Mouse (Mus musculus) midbrain, embryonic 15.5 days (tissue): Measurements from ENCODE around the gene Sav1. TPM values are rescaled to one million over a fixed set of nuclear protein-coding genes. Genes with fewer than 3 reads are reported as not detected.
A peak's percentile ranks its signal among the peaks of the same experiment; 100 is the strongest.

Experiments used
- ATAC-seq: fragments of 200-750 bp; cut with Nextera tagmentation; replicated peaks from 2 replicates; pipeline ENCODE4 v1.8.0; 2017; ENCODE audit warnings: moderate TSS enrichment
- H3K27ac ChIP-seq: fragments of 300-500 bp; sonication (generic); 2 replicates; pipeline ENCODE4 v1.5.1; 2015; ENCODE audit warnings: mild to moderate bottlenecking, inconsistent platforms
- H3K27me3 ChIP-seq: fragments of 300-500 bp; sonication (generic); replicated peaks from 2 replicates; pipeline ENCODE4 v1.6.1; 2015; ENCODE audit warnings: inconsistent platforms
- H3K36me3 ChIP-seq: fragments of 300-500 bp; sonication (generic); replicated peaks from 2 replicates; pipeline ENCODE4 v1.6.1; 2015; ENCODE audit warnings: inconsistent platforms
- H3K4me1 ChIP-seq: fragments of 300-500 bp; sonication (generic); 2 replicates; pipeline ENCODE4 v1.6.1; 2015; ENCODE audit warnings: inconsistent platforms
- H3K4me2 ChIP-seq: fragments of 300-500 bp; sonication (generic); 2 replicates; pipeline ENCODE4 v1.6.1; 2015; ENCODE audit warnings: inconsistent platforms, mild to moderate bottlenecking, moderate library complexity
- H3K4me3 ChIP-seq: fragments of 300-500 bp; sonication (generic); 2 replicates; pipeline ENCODE4 v1.5.1; 2015; ENCODE audit warnings: mild to moderate bottlenecking, inconsistent platforms
- H3K9ac ChIP-seq: fragments of 300-500 bp; sonication (generic); 2 replicates; pipeline ENCODE4 v1.6.1; 2015; ENCODE audit warnings: mild to moderate bottlenecking, inconsistent platforms
- H3K9me3 ChIP-seq: fragments of 300-500 bp; sonication (generic); 2 replicates; pipeline ENCODE4 v1.6.1; 2016; ENCODE audit warnings: inconsistent platforms
- WGBS: fragments of 180-500 bp; shearing (Covaris S2); methylation state at CpG from one replicate; pipeline ENCODE4 v1.1.7; 2015; ENCODE audit warnings: mixed read lengths; 5-methylcytosine and 5-hydroxymethylcytosine counted together
- polyA plus RNA-seq: library from polyadenylated mRNA; unstranded; fragments of >200 nt; fragmentation: Nextera tagmentation; extraction: Ambion mirVana; gene quantifications from 2 replicates; pipeline ENCODE4 v1.2.1, GENCODE M21; 2015

Gene Sav1
- polyA plus RNA-seq, 1 experiment from 2014 or later, result 2.5 TPM

DNA sequence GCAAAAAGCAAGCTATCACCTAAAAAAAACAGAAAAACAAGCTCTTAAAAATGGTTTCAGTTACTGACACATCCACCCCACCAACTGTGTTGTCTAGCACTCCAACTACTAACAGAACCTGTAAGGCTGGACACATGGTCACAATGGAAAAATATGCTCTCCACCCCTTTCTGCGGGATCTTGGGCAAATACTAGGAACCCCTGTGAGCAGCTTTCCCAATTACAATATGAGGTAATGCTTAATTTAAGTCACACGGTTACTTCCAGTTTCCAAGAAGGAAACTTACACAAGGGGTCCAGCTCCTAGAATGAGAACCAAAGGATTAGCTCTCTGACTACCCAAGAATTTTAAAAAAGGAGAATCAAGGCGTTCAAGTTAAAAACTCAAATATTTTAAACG lies 1.3 kb downstream of the Sav1 start:
- peak overlapping the region; percentile 22; the same call in 1 of the 2 replicates for H3K9ac ChIP-seq
- H3K36me3 ChIP-seq, result peaks cover 4% of the 10 kb centered on the region; the same call in 1 of the 2 replicates
- H3K9me3 ChIP-seq, result no peaks in the 10 kb centered on the region
- peak overlapping the region; percentile 74 for H3K4me2 ChIP-seq
- H3K4me1 ChIP-seq, result peaks cover 16% of the 10 kb centered on the region
- WGBS, result 31% methylated on average over 4 of the region's 4 CpGs
- peak overlapping the region; percentile 84 for H3K4me3 ChIP-seq
- no peaks in the 10 kb centered on the region for H3K27me3 ChIP-seq
- ATAC-seq, result no peak
- no peak overlapping the region for H3K27ac ChIP-seq

DNA sequence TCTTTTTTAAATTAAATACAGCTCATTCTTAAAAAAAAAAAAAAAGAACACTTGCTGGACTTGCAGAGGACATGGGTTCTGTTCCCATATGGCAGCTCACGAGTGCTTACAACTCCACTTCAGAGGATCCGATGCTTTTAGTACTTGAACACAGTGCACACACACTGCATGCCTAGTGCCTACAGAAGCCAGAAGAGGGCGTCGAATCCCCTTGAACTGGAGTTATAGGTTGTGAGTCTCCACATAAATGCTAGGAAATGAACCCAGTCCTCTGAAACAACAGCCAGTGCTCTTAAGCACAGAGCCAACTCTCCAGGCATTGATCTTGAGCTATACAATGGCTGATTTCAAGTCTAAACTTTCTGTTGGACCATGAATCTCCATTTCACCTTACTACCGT lies 3.9 kb downstream of the Sav1 start:
- ATAC-seq, result no peak
- WGBS, result 72% methylated on average over 5 of the region's 5 CpGs
- H3K27me3 ChIP-seq, result no peaks in the 10 kb centered on the region

DNA sequence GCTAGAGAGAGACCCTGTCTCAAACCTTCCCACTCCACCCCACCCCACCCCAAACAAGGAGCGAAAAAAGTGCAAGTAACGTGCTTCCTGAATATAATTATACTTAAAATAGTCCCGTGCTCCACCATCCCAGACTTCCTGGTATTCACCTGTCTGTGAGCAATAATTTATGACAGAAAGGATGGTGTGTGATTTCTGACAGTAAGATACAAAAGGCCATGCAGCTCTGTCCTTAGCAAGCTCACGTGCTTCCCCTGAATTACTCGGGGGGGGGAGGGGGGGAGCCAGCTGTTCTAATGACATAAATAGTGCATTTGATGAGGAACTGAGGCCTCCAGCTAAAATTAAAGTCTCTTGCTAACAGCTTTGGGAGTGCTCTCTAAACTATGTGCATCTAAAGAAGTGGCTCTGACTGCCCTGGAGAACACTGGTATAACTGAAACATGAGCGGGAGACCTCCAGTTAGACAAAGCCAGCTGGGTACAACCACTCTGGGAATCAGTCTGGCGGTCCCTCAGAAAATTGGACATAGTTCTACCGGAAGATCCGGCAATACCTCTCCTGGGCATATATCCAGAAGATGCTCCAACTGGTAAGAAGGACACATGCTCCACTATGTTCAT lies 9.3 kb downstream of the Sav1 start:
- Histone ChIP-seq H3K9me3 (no peaks in the 10 kb centered on the region), H3K27me3 (no peaks in the 10 kb centered on the region), H3K4me2 (no peak overlapping the region), H3K4me1 (peaks cover 3% of the 10 kb centered on the region; the same call in 1 of the 2 replicates), H3K36me3 (no peaks in the 10 kb centered on the region), H3K27ac (no peak overlapping the region), H3K9ac (no peak overlapping the region), H3K4me3 (no peak overlapping the region)
- 73% methylated on average over 9 of the region's 9 CpGs for WGBS
- ATAC-seq, result no peak

More for the DNA sequence above, 3.9 kb downstream of the Sav1 start:
- peaks cover 4% of the 10 kb centered on the region; the same call in 1 of the 2 replicates for H3K36me3 ChIP-seq
- H3K9me3 ChIP-seq, result no peaks in the 10 kb centered on the region
- H3K9ac ChIP-seq, result no peak overlapping the region
- no peak overlapping the region for H3K4me2 ChIP-seq
- H3K4me1 ChIP-seq, result peaks cover 15% of the 10 kb centered on the region
- no peak overlapping the region for H3K27ac ChIP-seq
- H3K4me3 ChIP-seq, result no peak overlapping the region

DNA sequence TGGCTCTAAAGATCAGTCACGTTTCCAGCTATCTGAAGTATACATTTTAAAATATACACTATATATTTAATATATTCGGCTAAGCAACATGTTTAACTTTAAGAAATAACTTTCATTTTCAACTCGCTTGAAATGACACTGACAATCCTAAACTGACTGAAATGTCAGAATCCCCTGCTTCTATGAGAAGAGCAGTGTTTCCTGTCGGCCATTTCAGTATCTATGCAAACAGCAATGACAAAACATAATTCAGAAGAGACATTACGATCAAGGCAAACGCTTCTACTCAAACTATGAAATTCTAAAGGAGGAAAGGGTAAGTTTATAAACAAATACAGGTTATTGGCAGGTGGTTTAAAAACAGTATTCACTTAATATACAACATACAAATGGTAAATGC lies 10.1 kb downstream of the Sav1 start:
- WGBS, result 89% methylated on average over 6 of the region's 6 CpGs
- no peak overlapping the region for H3K27ac ChIP-seq
- H3K4me1 ChIP-seq, result peaks cover 3% of the 10 kb centered on the region; the same call in 1 of the 2 replicates
- no peaks in the 10 kb centered on the region for H3K9me3 ChIP-seq
- H3K27me3 ChIP-seq, result no peaks in the 10 kb centered on the region
- no peak overlapping the region for H3K9ac ChIP-seq
- no peak overlapping the region for H3K4me3 ChIP-seq
- H3K4me2 ChIP-seq, result no peak overlapping the region
- no peak for ATAC-seq
- H3K36me3 ChIP-seq, result 0 out of 2 replicates have a peak, but pooled peaks cover 3% of the 10 kb centered on the region

DNA sequence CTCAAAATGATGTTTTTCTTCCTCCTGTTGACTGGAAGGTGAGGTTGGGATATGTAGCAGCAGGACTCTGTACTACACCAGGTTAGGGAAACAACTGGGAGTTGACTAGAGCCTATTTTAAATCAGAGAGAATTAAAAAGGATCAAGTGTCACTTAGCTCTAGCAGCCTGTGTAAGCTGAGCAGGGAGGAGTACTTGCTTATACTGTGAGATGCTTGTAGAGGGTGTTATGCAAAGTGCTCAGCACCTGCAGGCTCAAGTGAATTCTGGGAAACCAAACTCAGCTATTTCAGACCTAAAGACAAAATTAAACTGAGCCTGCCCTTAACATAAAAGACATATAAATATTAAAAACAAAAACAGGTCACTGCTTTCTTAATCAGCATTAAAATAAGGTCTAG lies 13.1 kb downstream of the Sav1 start:
- peaks cover 6% of the 10 kb centered on the region; the same call in 1 of the 2 replicates for H3K36me3 ChIP-seq
- H3K27ac ChIP-seq, result no peak overlapping the region
- no peaks in the 10 kb centered on the region for H3K9me3 ChIP-seq
- H3K9ac ChIP-seq, result no peak overlapping the region
- H3K4me3 ChIP-seq, result no peak overlapping the region
- H3K4me1 ChIP-seq, result peaks cover 3% of the 10 kb centered on the region; the same call in 1 of the 2 replicates
- H3K27me3 ChIP-seq, result no peaks in the 10 kb centered on the region
- no peak overlapping the region for H3K4me2 ChIP-seq
- no peak for ATAC-seq

- no peaks in the 10 kb centered on the region for H3K4me1 ChIP-seq
- H3K9me3 ChIP-seq, result no peaks in the 10 kb centered on the region
- H3K27ac ChIP-seq, result no peak overlapping the region
- no peak overlapping the region for H3K9ac ChIP-seq
- no peak for ATAC-seq
- H3K4me3 ChIP-seq, result no peak overlapping the region
- H3K36me3 ChIP-seq, result peaks cover 17% of the 10 kb centered on the region
- no peak overlapping the region for H3K4me2 ChIP-seq
- H3K27me3 ChIP-seq, result no peaks in the 10 kb centered on the region
- 71% methylated on average over 5 of the region's 5 CpGs for WGBS
These were observed 18.6 kb downstream of the Sav1 start for GRCm38 (mm10) chr12:69968154-69968553.

DNA sequence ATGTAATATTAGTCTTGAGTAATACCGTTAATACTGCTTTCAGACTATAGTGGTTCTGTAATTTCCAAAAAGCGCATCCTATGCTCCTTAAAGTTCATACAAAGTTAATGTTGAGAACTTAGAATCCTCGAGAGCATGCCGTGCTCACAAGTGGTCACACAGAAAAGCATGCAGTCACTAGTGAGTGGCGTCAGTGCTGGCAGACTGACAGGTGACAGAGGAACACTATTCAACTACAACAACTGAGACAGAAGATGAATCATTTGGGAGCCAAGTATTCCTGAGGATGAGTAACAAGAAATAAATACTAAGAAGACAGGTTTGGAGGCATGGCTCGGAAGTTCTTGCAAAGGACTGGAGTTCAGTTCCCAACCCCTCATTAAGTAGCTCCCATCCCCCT lies 19.7 kb downstream of the Sav1 start:
- Histone ChIP-seq H3K9ac (no peak overlapping the region), H3K27ac (no peak overlapping the region), H3K9me3 (no peaks in the 10 kb centered on the region), H3K4me1 (no peaks in the 10 kb centered on the region), H3K4me2 (no peak overlapping the region), H3K4me3 (no peak overlapping the region), H3K36me3 (peaks cover 23% of the 10 kb centered on the region), H3K27me3 (no peaks in the 10 kb centered on the region)
- 91% methylated on average over 6 of the region's 6 CpGs for WGBS
- ATAC-seq, result no peak

GRCm38 (mm10) chr12:69966071-69966470 lies 20.7 kb downstream of the Sav1 start:
- H3K4me1 ChIP-seq, result no peaks in the 10 kb centered on the region
- H3K9me3 ChIP-seq, result no peaks in the 10 kb centered on the region
- no peak for ATAC-seq
- 91% methylated on average over 5 of the region's 5 CpGs for WGBS
- H3K27me3 ChIP-seq, result no peaks in the 10 kb centered on the region
- peaks cover 30% of the 10 kb centered on the region for H3K36me3 ChIP-seq
- H3K27ac ChIP-seq, result no peak overlapping the region
- no peak overlapping the region for H3K4me2 ChIP-seq
- no peak overlapping the region for H3K9ac ChIP-seq
- H3K4me3 ChIP-seq, result no peak overlapping the region

DNA sequence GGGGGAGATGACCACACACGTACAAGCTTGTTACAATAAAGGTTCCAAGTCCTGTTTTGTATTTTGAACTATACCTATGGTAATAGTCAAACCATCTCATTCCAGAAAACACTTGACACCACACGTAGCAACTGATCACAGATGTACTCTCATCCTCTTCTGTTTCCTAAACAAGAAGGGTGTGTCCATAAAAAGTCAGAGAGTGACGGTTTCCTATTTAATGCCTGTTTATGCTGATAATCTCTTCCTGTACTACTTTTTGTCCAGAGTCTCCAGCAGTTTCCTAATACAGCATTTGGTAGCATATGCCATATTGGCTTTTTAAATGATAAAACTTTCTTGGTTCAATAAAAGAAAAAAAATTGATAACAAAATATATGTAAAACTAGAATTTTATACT lies 21.2 kb downstream of the Sav1 start:
- no peak overlapping the region for H3K4me3 ChIP-seq
- no peak overlapping the region for H3K27ac ChIP-seq
- H3K9me3 ChIP-seq, result no peaks in the 10 kb centered on the region
- no peak overlapping the region for H3K4me2 ChIP-seq
- H3K4me1 ChIP-seq, result no peaks in the 10 kb centered on the region
- H3K27me3 ChIP-seq, result no peaks in the 10 kb centered on the region
- ATAC-seq, result no peak
- 85% methylated on average over 3 of the region's 3 CpGs for WGBS
- H3K36me3 ChIP-seq, result peaks cover 33% of the 10 kb centered on the region
- H3K9ac ChIP-seq, result no peak overlapping the region

DNA sequence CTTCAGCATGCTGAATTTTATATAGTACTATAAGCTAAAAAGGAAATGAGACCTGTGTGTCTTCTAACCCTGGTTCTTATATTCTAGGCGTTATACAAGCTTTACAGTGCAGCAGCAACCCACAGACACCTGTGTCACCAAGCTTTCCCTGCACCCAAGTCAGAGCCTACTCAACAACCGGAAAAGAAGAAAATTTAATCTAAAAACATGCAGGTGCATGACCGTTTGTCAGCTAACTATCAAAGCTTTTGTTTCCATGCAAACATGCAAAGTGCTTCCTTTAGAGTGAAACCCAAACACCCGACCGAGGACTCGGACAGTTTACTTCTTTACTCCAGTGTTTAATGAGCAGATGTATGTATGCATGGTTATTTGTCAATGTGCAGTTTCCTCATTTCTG lies 23.7 kb downstream of the Sav1 start:
- ATAC-seq, result no peak
- Histone ChIP-seq H3K4me1 (no peaks in the 10 kb centered on the region), H3K27ac (no peak overlapping the region), H3K4me3 (no peak overlapping the region), H3K9me3 (no peaks in the 10 kb centered on the region), H3K9ac (no peak overlapping the region), H3K27me3 (no peaks in the 10 kb centered on the region), H3K4me2 (no peak overlapping the region), H3K36me3 (peaks cover 41% of the 10 kb centered on the region)
- 92% methylated on average over 6 of the region's 6 CpGs for WGBS

DNA sequence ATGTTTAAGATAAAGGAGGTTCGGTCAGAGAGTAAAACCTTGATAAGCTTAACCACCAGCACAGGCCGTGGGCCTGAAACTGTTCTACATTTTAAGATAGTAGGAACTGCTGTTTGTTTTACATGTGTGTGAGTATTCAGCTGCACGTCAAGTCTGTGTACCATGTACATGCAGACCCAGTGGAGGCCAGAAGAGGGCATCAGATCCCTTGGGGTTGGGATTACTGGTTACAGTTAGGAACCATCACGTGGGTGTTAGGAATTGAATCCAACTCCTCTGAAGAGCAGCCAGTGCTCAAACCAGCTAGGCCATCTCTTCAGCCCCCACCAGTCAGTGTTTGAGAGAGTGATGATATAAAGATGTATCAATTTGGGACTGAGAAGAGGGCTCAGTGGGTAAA lies 24.3 kb downstream of the Sav1 start:
- Histone ChIP-seq H3K27ac (no peak overlapping the region), H3K9me3 (no peaks in the 10 kb centered on the region), H3K4me3 (no peak overlapping the region), H3K27me3 (no peaks in the 10 kb centered on the region), H3K36me3 (peaks cover 37% of the 10 kb centered on the region), H3K4me2 (no peak overlapping the region), H3K4me1 (no peaks in the 10 kb centered on the region), H3K9ac (no peak overlapping the region)
- WGBS, result 66% methylated on average over 4 of the region's 4 CpGs
- no peak for ATAC-seq

DNA sequence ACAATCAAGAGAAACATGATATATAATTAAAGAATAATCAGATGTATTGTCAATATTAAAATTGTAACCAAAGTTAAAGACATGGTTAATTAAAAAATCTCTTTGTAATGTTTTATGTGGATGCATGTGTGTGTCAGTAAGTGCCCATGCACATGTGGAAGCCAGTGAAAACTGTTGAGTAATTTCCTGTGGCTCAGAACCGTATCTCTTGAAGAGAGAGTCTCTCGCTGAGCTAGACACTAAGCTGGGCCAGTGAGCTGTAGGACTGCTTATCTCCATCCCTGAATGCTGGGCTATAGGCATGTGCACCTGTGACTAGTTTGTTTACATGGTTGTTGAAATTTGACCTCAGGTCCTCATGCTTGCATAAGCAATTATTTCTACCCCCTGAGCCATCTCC lies 29.4 kb downstream of the Sav1 start:
- no peak for ATAC-seq
- no peak overlapping the region for H3K4me3 ChIP-seq
- WGBS, result 84% methylated on average over 2 of the region's 2 CpGs
- no peaks in the 10 kb centered on the region for H3K9me3 ChIP-seq
- H3K9ac ChIP-seq, result no peak overlapping the region
- no peak overlapping the region for H3K27ac ChIP-seq
- H3K4me1 ChIP-seq, result no peaks in the 10 kb centered on the region
- no peak overlapping the region for H3K4me2 ChIP-seq
- peaks cover 49% of the 10 kb centered on the region for H3K36me3 ChIP-seq
- H3K27me3 ChIP-seq, result no peaks in the 10 kb centered on the region

- Histone ChIP-seq H3K9ac (no peak overlapping the region), H3K4me1 (no peaks in the 10 kb centered on the region), H3K36me3 (peaks cover 22% of the 10 kb centered on the region; the same call in 1 of the 2 replicates), H3K9me3 (no peaks in the 10 kb centered on the region), H3K27ac (no peak overlapping the region), H3K4me3 (no peak overlapping the region), H3K4me2 (no peak overlapping the region), H3K27me3 (no peaks in the 10 kb centered on the region)
- no peak for ATAC-seq
- 78% methylated on average over 3 of the region's 3 CpGs for WGBS
These were observed 39.3 kb downstream of the Sav1 start for GRCm38 (mm10) chr12:69947502-69947901.
